Mouse (Mus musculus) CH12.LX (cell line): ENCODE data around the gene Nid1. TPM values are rescaled to one million over a fixed set of nuclear protein-coding genes. Genes with fewer than 3 reads are reported as not detected.
"Not testable (repeated sequence)": the region's sequence is repeated elsewhere in the genome, so short reads cannot be mapped to it uniquely, and the experiment has no call there.

Source experiments
- DNase-seq: peaks from one replicate; pipeline ENCODE4 v3.0.0-alpha.2; 2013; ENCODE audit errors: extremely low read depth
- H3K27ac ChIP-seq: 2 replicates; pipeline ENCODE4 v1.5.1; 2012; ENCODE audit warnings: low read depth, mild to moderate bottlenecking, control low read depth, moderate library complexity; ENCODE audit not compliant: insufficient read depth
- H3K27me3 ChIP-seq: replicated peaks from 2 replicates; pipeline ENCODE3; 2012; ENCODE audit warnings: inconsistent platforms
- H3K36me3 ChIP-seq, 2 experiments: replicated peaks in 1 of 2; 2 replicates each; pipeline versions ENCODE3 to v1.6.1; 2012; ENCODE audit warnings: inconsistent platforms in 1 of 2, low read length in 1 of 2, mild to moderate bottlenecking in 1 of 2, mixed read lengths in 1 of 2, moderate library complexity in 1 of 2; ENCODE audit not compliant: control insufficient read depth in 1 of 2, insufficient read depth in 1 of 2
- H3K4me1 ChIP-seq, 2 experiments: 2 replicates each; pipeline ENCODE4 v1.6.1; 2012; ENCODE audit warnings: inconsistent platforms in 1 of 2, moderate library complexity in 1 of 2; ENCODE audit not compliant: insufficient read depth in 2 of 2, control insufficient read depth in 1 of 2
- H3K4me2 ChIP-seq: 2 replicates; pipeline ENCODE4 v1.6.1; 2012; ENCODE audit warnings: low read depth, mild to moderate bottlenecking, control low read depth; ENCODE audit not compliant: poor library complexity, insufficient read depth, severe bottlenecking
- H3K4me3 ChIP-seq, 3 experiments: fragments of 150-350 bp in 1 of 3; sonication (generic) in 1 of 3; replicated peaks in 1 of 3; 2 replicates each; pipeline versions ENCODE3 to v1.5.1; 2011 to 2012; ENCODE audit warnings: low read depth in 2 of 3, low read length in 2 of 3, mild to moderate bottlenecking in 2 of 3, moderate library complexity in 2 of 3, control low read depth in 1 of 3, improper control_type of control experiment in 1 of 3, inconsistent platforms in 1 of 3, mixed read lengths in 1 of 3; ENCODE audit not compliant: poor library complexity in 1 of 3
- H3K79me2 ChIP-seq: replicated peaks from 2 replicates; pipeline ENCODE4 v1.6.1; 2012; ENCODE audit warnings: mild to moderate bottlenecking, moderate library complexity; ENCODE audit not compliant: control insufficient read depth, poor library complexity, insufficient read depth, severe bottlenecking; ENCODE audit errors: extremely low read depth
- H3K9ac ChIP-seq: 2 replicates; pipeline ENCODE4 v1.6.1; 2012; ENCODE audit warnings: low read depth, mild to moderate bottlenecking, control low read depth, moderate library complexity; ENCODE audit not compliant: insufficient read depth
- H3K9me3 ChIP-seq: replicated peaks from 2 replicates; pipeline ENCODE3; 2012; ENCODE audit warnings: low read length, inconsistent platforms, mixed read lengths
- CHD1 ChIP-seq: IDR thresholded peaks from 2 replicates; pipeline ENCODE4 v1.6.1; 2012; ENCODE audit warnings: low read depth, low read length, improper control_type of control experiment, inconsistent platforms
- CHD2 ChIP-seq: IDR thresholded peaks from 2 replicates; pipeline ENCODE4 v1.6.1; 2011; ENCODE audit warnings: low read length, improper control_type of control experiment
- CTCF ChIP-seq, 2 experiments: IDR thresholded peaks in 1 of 2; conservative IDR thresholded peaks in 1 of 2; 2 replicates each; pipeline ENCODE4 v1.5.1; 2011 to 2012; ENCODE audit warnings: low read depth in 2 of 2, low read length in 2 of 2, improper control_type of control experiment in 1 of 2, inconsistent platforms in 1 of 2, mild to moderate bottlenecking in 1 of 2, moderate library complexity in 1 of 2
- E2F4 ChIP-seq: IDR thresholded peaks from 2 replicates; pipeline ENCODE4 v1.6.1; 2011; ENCODE audit warnings: low read depth, low read length, improper control_type of control experiment; ENCODE audit not compliant: insufficient replicate concordance
- ELF1 ChIP-seq: IDR thresholded peaks from 2 replicates; pipeline ENCODE4 v1.6.1; 2014; ENCODE audit warnings: low read depth, mild to moderate bottlenecking, inconsistent platforms, low read length, improper control_type of control experiment
- ETS1 ChIP-seq: conservative IDR thresholded peaks from 2 replicates; pipeline ENCODE4 v1.6.1; 2012; ENCODE audit warnings: low read depth, mild to moderate bottlenecking, inconsistent platforms, low read length, improper control_type of control experiment, moderate library complexity
- GABPA ChIP-seq: IDR thresholded peaks from 2 replicates; pipeline ENCODE4 v1.6.1; 2012; ENCODE audit warnings: low read depth, low read length, improper control_type of control experiment, inconsistent platforms; ENCODE audit not compliant: insufficient replicate concordance
- HCFC1 ChIP-seq: IDR thresholded peaks from 2 replicates; pipeline ENCODE4 v1.6.1; 2012; ENCODE audit warnings: low read depth, mild to moderate bottlenecking, inconsistent platforms, low read length, improper control_type of control experiment
- KAT2A ChIP-seq: IDR thresholded peaks from 2 replicates; pipeline ENCODE4 v1.6.1; 2012; ENCODE audit warnings: low read length, improper control_type of control experiment, inconsistent platforms; ENCODE audit not compliant: insufficient replicate concordance
- MAX ChIP-seq: IDR thresholded peaks from 2 replicates; pipeline ENCODE4 v1.6.1; 2011; ENCODE audit warnings: low read length, improper control_type of control experiment
- MXI1 ChIP-seq: IDR thresholded peaks from 2 replicates; pipeline ENCODE4 v1.6.1; 2011; ENCODE audit warnings: mild to moderate bottlenecking, low read depth, low read length, improper control_type of control experiment
- MYC ChIP-seq: IDR thresholded peaks from 2 replicates; pipeline ENCODE4 v1.6.1; 2011; ENCODE audit warnings: low read depth, mild to moderate bottlenecking, improper control_type of control experiment, low read length
- NRF1 ChIP-seq: IDR thresholded peaks from 2 replicates; pipeline ENCODE4 v1.6.1; 2014; ENCODE audit warnings: low read depth, mild to moderate bottlenecking, inconsistent platforms, low read length, improper control_type of control experiment, moderate library complexity
- POLR2A ChIP-seq: IDR thresholded peaks from 2 replicates; pipeline ENCODE4 v1.6.1; 2011; ENCODE audit warnings: low read depth, mild to moderate bottlenecking, improper control_type of control experiment, low read length
- RCOR1 ChIP-seq: conservative IDR thresholded peaks from 2 replicates; pipeline ENCODE4 v1.6.1; 2012; ENCODE audit warnings: low read depth, mild to moderate bottlenecking, inconsistent platforms, low read length, improper control_type of control experiment
- TBP ChIP-seq: conservative IDR thresholded peaks from 2 replicates; pipeline ENCODE4 v1.6.1; 2011; ENCODE audit warnings: low read depth, low read length, improper control_type of control experiment
- TCF12 ChIP-seq: IDR thresholded peaks from 2 replicates; pipeline ENCODE4 v1.6.1; 2014; ENCODE audit warnings: low read depth, mild to moderate bottlenecking, inconsistent platforms, low read length, improper control_type of control experiment
- UBTF ChIP-seq: IDR thresholded peaks from 2 replicates; pipeline ENCODE4 v1.6.1; 2012; ENCODE audit warnings: low read depth, mild to moderate bottlenecking, inconsistent platforms, low read length, improper control_type of control experiment, moderate library complexity
- USF2 ChIP-seq: conservative IDR thresholded peaks from 2 replicates; pipeline ENCODE4 v1.6.1; 2011; ENCODE audit warnings: low read depth, low read length, improper control_type of control experiment
- ZKSCAN1 ChIP-seq: IDR thresholded peaks from 2 replicates; pipeline ENCODE4 v1.6.1; 2012; ENCODE audit warnings: low read depth, inconsistent platforms, low read length, improper control_type of control experiment, borderline replicate concordance
- dilution Hi-C: fragments of 300-500 bp; cut with MboI; formaldehyde crosslinking; loops from 2 replicates; pipeline ENCODE4 v1.14.3; 2020; ENCODE audit warnings: low sequenced_read_pairs; ENCODE audit not compliant: extremely low pct_unique_long_range_greater_than_20kb, extremely low pct_ligation_motif_present
- in situ Hi-C: fragments of 300-500 bp; cut with MboI; formaldehyde crosslinking; loops from 3 replicates; pipeline ENCODE4 v1.14.3; 2019; ENCODE audit warnings: low sequenced_read_pairs, low pct_ligation_motif_present, low pct_unique_long_range_greater_than_20kb, mixed read lengths
- polyA plus RNA-seq: library from polyadenylated mRNA; unstranded; fragments of >175 nt; gene quantifications from 2 replicates; pipeline ENCODE4 v1.2.1, GENCODE M21; 2012; ENCODE audit warnings: low read depth; ENCODE audit not compliant: insufficient read length
- total RNA-seq, 2 experiments: library from RNA; depleted of rRNA; stranded (reverse); fragments of 300-350 nt in 1 of 2; fragments of >200 nt in 1 of 2; gene quantifications; 2 replicates each; pipeline ENCODE4 v1.2.3; 2012 to 2014

Nid1 gene
- total and polyA plus RNA-seq, 3 experiments = 0.30 to 0.94 (median 0.38) TPM

GRCm38 (mm10) chr13:13538585-13539300 is 101.4 kb downstream of the Nid1 start:
- no peak for TF ChIP-seq UBTF
- no peak for TF ChIP-seq HCFC1
- no peak for TF ChIP-seq ZKSCAN1
- TF ChIP-seq E2F4 = no peak
- TF ChIP-seq KAT2A = no peak
- TF ChIP-seq MAX = no peak
- TF ChIP-seq ELF1 = no peak
- TF ChIP-seq TBP = no peak
- TF ChIP-seq NRF1 = no peak
- TF ChIP-seq ETS1 = no peak
- TF ChIP-seq MXI1 = no peak
- no peak for TF ChIP-seq CTCF (conservative IDR thresholded peaks at IDR 0.05 in 1 of 2, IDR thresholded peaks at IDR 0.05 in 1 of 2; ENCODE audit: low read depth in 2 of 2, low read length in 2 of 2)
- TF ChIP-seq CHD2 = no peak
- no peak for TF ChIP-seq CHD1
- TF ChIP-seq TCF12 = no peak
- TF ChIP-seq POLR2A = no peak
- no peak for TF ChIP-seq MYC
- no peak for TF ChIP-seq GABPA
- no peak for TF ChIP-seq USF2
- no peak for TF ChIP-seq RCOR1
- H3K4me2 ChIP-seq = no peak overlapping the region
- DNase-seq = no peak
- no peaks in the 10 kb centered on the region for H3K27me3 ChIP-seq
- in situ Hi-C loops (no loop called here), dilution Hi-C loops (no loop called here)
- H3K9me3 ChIP-seq = peaks cover 5% of the 10 kb centered on the region
- H3K4me1 ChIP-seq = peaks cover 6 to 15% of the 10 kb centered on the region in 2 experiments
- no peaks in the 10 kb centered on the region for H3K79me2 ChIP-seq
- no peak overlapping the region for H3K4me3 ChIP-seq
- H3K36me3 ChIP-seq = no peaks in the 10 kb centered on the region
- no peak overlapping the region for H3K27ac ChIP-seq
- H3K9ac ChIP-seq = no peak overlapping the region

- H3K4me1 ChIP-seq, H3K27ac ChIP-seq, DNase-seq, H3K36me3 ChIP-seq, H3K9me3 ChIP-seq, dilution Hi-C loops, H3K4me3 ChIP-seq, H3K9ac ChIP-seq, H3K27me3 ChIP-seq, in situ Hi-C loops, H3K4me2 ChIP-seq, H3K79me2 ChIP-seq: not testable (repeated sequence)
Measured at GRCm38 (mm10) chr13:13543073-13543472, 105.7 kb downstream of the Nid1 start.
